Mouse (Mus musculus) heart, postnatal 14 days (tissue): ENCODE results near the gene Vmn1r193. TPM values are rescaled to one million over a fixed set of nuclear protein-coding genes. Genes with fewer than 3 reads are reported as not detected.
A peak's percentile ranks its signal among the peaks of the same experiment; 100 is the strongest.
"Not testable (repeated sequence)": the region's sequence is repeated elsewhere in the genome, so short reads cannot be mapped to it uniquely, and the experiment has no call there.

ENCODE experiments used
- DNase-seq, 2 experiments: peaks; one replicate each; pipeline ENCODE4 v3.0.0; 2021 to 2022
- intact Hi-C: fragments of 180-260 bp; cut with DNase I; formaldehyde crosslinking; loops from one replicate; pipeline ENCODE4 v1.15.1; 2025
- long read RNA-seq, 2 experiments: library from polyadenylated mRNA; stranded (forward); transcript quantifications; one replicate each; pipeline ENCODE4 v2.0.0; 2021
- microRNA-seq, 2 experiments: library from miRNA; unstranded; fragments of <30 nt; microRNA quantifications; one replicate each; pipeline ENCODE4 v1.2.0; 2021 to 2022
- total RNA-seq, 2 experiments: library from RNA; stranded (reverse); gene quantifications; 2 replicates each; pipeline ENCODE4 v1.2.3; 2021

Vmn1r193 gene
- total RNA-seq = not detected
- long read RNA-seq, experiment 1 = 0 reads
- long read RNA-seq, experiment 2 = 0 reads

DNA sequence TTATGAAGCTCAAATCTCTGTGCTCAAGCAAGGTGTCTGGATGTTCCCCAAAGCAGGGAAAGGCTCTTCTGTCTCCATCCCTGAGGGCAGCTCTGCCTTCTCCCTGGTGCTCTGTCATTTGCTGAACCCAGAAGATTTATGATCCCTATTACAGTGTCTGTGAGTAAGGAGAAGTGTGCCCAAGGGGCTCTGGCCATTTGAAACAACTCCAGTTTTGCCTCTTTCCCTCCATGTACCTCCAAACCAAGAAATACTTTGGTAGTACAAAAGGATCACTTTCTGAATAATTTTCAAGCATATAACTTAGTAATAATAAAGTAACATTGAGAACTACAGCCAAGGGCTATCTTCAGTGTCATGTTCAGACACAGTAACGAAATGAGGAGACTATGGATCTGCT is at the start of gene Vmn1r193:
Gene Vmn1r193, minus strand, starts transcription at position 101 of the 400 bp plus-strand sequence.
- DNase-seq, intact Hi-C loops: not testable (repeated sequence)

GRCm38 (mm10) chr13:22271721-22272120 is 48.8 kb upstream of the Vmn1r193 start:
- intact Hi-C loops = no loop called here
- no peak for DNase-seq

DNA sequence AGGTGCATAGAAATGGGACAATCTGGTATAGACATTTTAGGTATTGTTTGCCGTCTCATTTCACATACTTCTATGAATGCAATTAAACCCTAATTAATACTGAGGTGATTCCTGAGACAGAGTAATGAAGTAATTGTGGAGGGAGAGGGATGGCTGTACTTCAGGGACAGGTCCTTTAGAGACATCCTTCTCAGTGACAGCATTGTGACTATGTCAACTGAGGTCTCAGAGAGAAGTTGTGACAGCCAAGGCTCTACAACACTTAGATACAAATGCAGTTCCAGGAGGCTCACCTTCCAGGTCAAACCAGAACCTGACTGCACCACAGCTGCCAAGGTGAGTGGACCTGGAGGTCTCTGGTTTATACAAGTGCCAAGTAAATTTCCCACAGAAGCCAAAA is 47.3 kb upstream of the Vmn1r193 start, which contains the start of gene Vmn1r195:
Gene Vmn1r195, plus strand, starts transcription at position 301 of the 400 bp plus-strand sequence.
- intact Hi-C loops, DNase-seq: not testable (repeated sequence)

DNA sequence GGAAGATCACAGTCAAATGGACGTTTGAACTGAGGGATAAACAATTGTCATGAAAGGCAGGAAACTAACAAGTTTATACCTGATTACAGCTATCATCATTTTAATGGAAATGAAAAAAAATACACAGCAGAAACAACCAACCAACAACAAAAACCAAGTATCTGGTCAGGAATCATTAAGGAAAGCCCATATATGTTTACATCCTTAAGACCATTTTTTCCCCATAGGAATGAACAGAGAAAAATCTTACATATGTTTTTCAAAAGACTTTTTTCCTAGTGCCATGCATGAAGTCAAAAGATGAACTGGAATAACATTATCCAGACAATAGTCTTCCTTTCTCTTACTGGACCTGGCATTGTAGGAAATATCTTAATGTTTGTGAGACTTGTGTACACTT is 21.0 kb upstream of the Vmn1r193 start, which contains the start of gene Vmn1r194:
Gene Vmn1r194, plus strand, starts transcription at position 301 of the 400 bp plus-strand sequence.
- intact Hi-C loops = no loop called here
- DNase-seq = no peak

DNA sequence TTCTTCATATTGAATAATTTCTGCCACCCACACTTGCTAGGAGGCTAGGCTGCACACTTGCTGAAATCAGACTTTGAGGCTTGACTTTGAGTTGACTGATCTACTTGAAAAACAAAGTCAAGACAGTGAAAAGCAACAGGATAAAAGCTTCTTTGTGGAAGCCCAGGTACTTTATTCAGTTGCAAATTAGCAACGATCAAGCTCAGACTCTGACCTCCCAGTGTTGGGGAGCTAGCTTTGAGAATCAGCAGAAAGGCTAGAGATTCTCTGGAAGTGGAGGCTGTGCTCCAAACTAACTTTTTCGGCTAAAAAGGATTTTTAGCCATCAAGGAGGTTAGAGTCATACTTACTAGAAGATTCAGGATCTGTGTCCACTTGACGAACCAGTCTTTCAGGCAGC is 30.2 kb downstream of the Vmn1r193 start:
- intact Hi-C loops, DNase-seq: not testable (repeated sequence)

DNA sequence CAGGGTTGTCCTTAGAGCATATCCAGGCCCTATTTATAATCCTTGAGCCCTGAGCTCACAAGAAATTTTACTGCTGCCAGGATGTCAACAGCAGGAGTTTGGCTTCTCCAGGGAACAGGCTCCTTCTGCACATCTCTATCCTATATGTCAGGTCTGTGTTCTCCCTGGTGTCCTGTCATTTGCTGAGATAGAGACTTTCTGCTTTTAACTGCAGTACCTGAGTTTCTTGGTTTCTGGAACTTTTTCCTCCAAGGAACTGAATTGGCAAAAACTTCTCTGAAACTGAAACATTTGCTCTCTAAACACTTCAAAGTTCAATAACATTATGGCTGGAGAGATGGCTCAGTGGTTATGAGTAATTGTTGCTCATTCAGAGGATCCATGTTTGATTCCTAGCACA is 31.9 kb downstream of the Vmn1r193 start, which contains the start of gene Vmn1r192:
Gene Vmn1r192, minus strand, starts transcription at position 101 of the 400 bp plus-strand sequence.
- DNase-seq = no peak
- intact Hi-C loops = no loop called here

- intact Hi-C loops = no loop called here
- DNase-seq = no peak
These were observed 32.6 kb downstream of the Vmn1r193 start for GRCm38 (mm10) chr13:22190385-22190784.

DNA sequence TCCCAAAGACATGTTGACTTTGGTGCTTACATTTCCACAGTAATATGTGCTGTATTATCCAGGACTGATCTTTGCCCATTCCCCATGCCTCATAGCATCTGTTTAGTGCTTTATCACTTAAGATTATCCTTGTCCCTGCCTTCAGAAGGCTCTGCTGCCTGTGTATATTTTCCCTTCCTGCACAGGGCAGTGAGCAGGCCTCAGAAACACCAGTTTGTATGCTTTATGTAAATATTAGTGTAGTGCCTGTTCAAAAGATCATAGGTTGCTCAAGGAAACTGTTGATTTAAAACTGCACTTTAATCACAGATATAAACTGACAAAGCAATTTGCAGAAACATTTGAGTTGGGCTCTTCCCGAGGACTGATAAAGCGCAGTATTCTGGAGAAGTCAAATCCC is 33.6 kb downstream of the Vmn1r193 start:
- DNase-seq = no peak
- intact Hi-C loops = no loop called here

GRCm38 (mm10) chr13:22183869-22184268 is 39.1 kb downstream of the Vmn1r193 start, which contains the start of gene Vmn1r191:
Vmn1r191 (minus strand) TSS chr13:22183969.
- DNase-seq = no peak
- intact Hi-C loops = no loop called here

GRCm38 (mm10) chr13:22168416-22168815 is 54.5 kb downstream of the Vmn1r193 start:
- intact Hi-C loops = no loop called here
- DNase-seq = peak; percentile 6 to 44

Small RNA genes within 50 kb of the gene (microRNA-seq; reads per million reads assigned to microRNA genes)
- gene Gm23282 (0 reads per million in 2 experiments), gene Gm25084 (0 reads per million in 2 experiments)

Other genes starting within 250 kb of the Vmn1r193 start
- gene Pom121l2, start 242.0 kb downstream of the Vmn1r193 start, total RNA-seq = not detected
- gene Prss16, start 213.4 kb downstream of the Vmn1r193 start, total RNA-seq = 10 to 100 TPM in 1 of 2 experiments, not detected in 1; 11.6 TPM
- gene Hist1h2ah, start 187.6 kb downstream of the Vmn1r193 start, total RNA-seq = 100 to 1,000 TPM in 1 of 2 experiments, 10 to 100 TPM in 1; 69.3 to 132 TPM
- gene Hist1h2bk, start 187.3 kb downstream of the Vmn1r193 start, total RNA-seq = 100 to 1,000 TPM in 1 of 2 experiments, 10 to 100 TPM in 1; 67.9 to 160 TPM
- gene Hist1h4i, start 181.8 kb downstream of the Vmn1r193 start, total RNA-seq = 10 to 100 TPM; 29.6 to 55.4 TPM
- 100 to 1,000 TPM in 1 of 2 experiments, 10 to 100 TPM in 1; 44.4 to 112 TPM for gene Hist1h2ag, start 180.2 kb downstream of the Vmn1r193 start, total RNA-seq
- 10 to 100 TPM; 36.4 to 83.6 TPM for gene Hist1h2bj, start 179.9 kb downstream of the Vmn1r193 start, total RNA-seq
- gene Vmn1r188, start 138.7 kb downstream of the Vmn1r193 start, total RNA-seq = not detected
- gene Vmn1r189, start 117.3 kb downstream of the Vmn1r193 start, total RNA-seq = not detected
- not detected for gene Vmn1r191, start 39.2 kb downstream of the Vmn1r193 start, total RNA-seq
- gene Vmn1r192, start 32.0 kb downstream of the Vmn1r193 start, total RNA-seq = not detected
- not detected for gene Vmn1r194, start 21.1 kb upstream of the Vmn1r193 start, total RNA-seq
- gene Vmn1r195, start 47.4 kb upstream of the Vmn1r193 start, total RNA-seq = not detected
- gene Vmn1r196, start 66.8 kb upstream of the Vmn1r193 start, total RNA-seq = not detected
- not detected for gene Vmn1r197, start 101.4 kb upstream of the Vmn1r193 start, total RNA-seq
- not detected for gene Vmn1r198, start 127.2 kb upstream of the Vmn1r193 start, total RNA-seq
- not detected for gene Vmn1r199, start 156.7 kb upstream of the Vmn1r193 start, total RNA-seq
- not detected for gene Vmn1r200, start 167.2 kb upstream of the Vmn1r193 start, total RNA-seq
- not detected for gene Vmn1r201, start 248.8 kb upstream of the Vmn1r193 start, total RNA-seq